Mouse (Mus musculus): ENCODE measurements at regions not wholly inside any gene's neighbourhood (a gene's known extent, or its start where the extent isn't known, plus 50 kb on each side); places are given as distances from the start of the nearest gene placed in this dataset.

DNA sequence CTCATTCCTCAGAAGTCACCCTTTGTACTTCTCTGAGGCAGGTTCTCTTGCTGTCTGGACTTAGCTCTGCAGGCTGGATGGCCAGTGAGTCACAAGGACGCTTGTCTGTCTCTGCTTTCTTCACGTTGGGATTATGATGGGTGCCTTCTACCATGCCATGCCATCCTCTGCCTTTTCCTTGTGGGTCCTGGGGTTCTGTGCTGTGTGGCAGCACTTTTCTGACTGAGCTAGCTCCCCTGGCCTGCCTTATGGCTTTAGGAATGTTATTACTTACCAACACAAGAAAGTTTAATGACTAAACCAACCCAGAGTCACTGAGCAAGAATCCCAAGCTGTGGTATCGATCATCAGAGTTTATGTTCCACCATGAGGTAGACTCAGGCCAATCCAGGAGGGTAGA is 280.7 kb downstream of the Gm49356 start:
- no peak for DNase-seq (ENCODE audit: low read depth, low spot score)

DNA sequence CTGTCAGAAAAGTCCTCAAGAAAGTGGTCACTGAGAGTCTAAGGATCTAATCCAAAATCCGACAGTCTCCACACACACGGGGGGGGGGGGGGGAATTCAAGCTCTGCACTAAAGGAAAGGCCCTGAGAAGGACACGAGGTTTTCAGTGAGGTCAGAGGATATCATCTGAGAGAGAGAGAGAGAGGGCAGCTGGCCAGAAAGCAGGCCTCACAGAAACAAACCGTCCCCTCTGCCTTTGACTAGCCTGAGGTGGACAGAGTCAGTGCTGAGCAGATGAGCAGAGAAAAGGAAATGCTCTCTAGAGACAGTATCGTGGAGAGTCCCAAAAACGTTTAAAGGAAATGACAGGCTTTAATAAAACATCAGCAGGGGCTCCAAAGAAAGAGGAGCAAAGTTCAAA is 282.0 kb downstream of the Gm49356 start:
- no peak for DNase-seq (ENCODE audit: low read depth, low spot score)

DNA sequence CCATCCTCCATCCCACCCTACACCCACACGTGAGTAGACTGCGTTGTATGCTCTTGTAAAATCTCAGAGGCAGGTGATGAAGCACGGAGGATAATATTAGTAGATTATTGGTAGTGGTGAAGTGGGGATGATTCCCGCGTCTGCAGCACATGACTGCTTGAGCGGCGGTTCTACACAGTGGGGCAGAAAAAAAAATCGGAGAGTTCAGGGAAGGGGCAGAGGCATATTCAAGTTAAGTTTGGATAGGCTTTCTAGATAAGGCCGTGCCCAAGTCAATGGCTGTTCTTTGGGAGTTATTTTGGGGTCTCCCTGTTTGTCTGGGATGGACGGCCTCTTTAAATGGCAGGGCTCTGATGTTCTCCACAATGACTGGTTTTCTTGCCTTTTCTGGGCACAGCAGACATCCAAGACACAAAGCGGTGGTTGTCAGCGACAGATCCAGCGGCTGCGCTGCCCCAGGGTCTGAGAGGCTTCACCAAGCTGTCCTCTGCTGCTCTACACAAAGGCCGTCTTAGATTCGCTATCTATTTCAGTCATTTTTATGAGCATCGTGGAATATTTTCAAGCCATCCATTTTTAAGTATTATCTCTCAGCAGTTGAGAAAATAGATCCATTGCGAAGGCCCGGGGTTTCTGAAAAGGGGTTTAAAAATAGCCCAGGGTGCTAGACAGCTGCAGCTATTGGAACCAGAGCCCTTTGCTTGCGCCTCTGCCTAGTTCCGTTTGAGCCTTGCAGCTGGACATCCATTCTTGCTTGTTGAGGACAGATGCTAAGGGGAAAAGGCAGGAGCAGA is 284.6 kb downstream of the Gm49356 start:
- DNase-seq (ENCODE audit: low read depth, low spot score), result peak; percentile 87

DNA sequence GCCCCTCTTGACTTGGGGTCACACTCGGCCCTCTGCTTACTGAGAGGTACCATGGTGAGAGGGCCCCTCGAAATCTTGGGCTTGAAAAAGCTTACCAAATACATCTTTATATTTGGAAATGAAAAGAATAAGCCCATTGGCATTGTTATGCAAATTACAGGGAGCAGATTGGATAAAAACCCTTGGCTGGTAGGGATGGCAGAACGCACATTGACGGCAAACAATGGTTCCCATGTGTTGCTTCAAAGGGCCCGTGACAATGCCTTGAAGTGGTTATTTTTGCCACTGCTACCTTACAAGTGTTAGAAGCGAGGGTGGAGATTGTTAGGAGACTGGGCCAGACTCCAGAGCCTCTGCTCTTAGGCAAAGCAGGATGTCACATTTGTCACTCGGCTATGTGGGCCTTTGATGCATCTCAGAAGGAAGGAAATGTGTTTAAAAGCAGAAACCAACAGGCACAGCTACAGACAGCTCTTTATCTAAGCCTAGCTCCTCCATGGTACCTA is 285.2 kb downstream of the Gm49356 start:
- DNase-seq (ENCODE audit: low read depth, low spot score), result peak; percentile 69

DNA sequence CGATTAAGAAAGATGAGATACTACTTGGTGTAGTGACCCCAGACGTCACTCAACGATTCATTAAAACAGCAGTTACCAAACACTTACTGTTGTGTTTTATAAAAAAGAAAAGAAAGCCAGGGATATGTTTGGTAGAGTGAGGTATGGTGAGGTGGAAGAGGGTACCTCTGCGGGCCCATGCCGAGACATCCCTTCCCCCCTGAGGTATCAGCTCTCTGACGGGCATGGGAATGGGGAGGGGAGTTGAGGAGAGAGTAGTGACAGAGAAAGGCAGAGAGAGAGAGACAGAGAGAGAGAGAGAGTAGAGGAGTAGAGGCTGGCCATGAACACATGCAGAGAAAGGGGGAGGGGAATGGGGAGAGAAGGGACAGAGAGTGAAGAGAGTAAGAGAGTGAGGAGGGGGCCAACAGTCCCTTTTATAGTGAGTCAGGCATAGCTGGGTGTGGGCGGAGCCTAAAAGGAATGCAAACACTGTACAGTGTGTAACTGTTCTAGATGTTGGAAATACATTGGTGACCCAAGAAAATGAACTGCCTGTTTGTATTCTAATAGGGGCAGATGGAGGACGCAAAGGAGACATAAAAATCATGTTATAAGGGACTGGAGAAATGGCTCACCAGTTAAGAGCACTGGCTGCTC is 285.9 kb downstream of the Gm49356 start:
- DNase-seq (ENCODE audit: low read depth, low spot score), result no peak

DNA sequence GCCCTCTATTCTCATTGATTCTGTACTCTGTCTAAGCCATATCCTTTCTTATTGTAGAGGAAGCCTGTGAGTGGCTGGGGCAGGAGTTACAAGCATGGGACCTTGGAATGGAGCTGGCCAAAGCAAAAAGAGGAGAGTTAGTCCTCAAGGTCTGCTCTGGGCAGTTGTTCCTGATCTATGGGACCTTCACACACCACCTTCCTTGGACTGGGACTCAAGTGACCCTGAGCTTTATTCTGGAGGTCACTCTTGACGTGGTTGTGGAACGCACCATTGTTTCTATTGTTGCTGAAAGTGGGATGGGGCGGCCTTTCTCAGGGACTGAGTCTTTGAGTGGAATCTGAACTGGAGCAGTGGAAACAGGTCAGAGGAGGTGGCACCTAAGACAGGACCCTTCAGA is 291.0 kb downstream of the Gm49356 start:
- no peak for DNase-seq (ENCODE audit: low read depth, low spot score)

DNA sequence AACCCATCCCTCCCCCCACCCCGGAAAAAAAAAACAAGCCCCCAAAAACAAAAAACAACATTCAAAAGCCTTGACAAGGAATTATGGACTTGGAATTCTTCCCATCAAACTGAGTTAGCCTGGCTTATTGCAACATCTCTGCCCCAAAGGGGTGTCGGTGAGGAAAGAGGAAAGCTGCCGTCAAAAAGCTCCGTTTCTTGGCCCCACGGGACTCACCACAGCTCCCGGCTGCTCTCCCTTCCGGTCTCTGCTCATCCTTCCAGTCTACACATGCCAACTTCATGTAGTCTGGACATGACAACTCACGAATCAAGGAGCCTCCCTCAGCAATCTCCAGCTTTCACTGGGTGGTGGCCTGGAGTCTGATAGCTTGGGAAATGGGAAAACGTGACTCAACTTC is 295.4 kb downstream of the Gm49356 start:
- no peak for DNase-seq (ENCODE audit: low read depth, low spot score)

DNA sequence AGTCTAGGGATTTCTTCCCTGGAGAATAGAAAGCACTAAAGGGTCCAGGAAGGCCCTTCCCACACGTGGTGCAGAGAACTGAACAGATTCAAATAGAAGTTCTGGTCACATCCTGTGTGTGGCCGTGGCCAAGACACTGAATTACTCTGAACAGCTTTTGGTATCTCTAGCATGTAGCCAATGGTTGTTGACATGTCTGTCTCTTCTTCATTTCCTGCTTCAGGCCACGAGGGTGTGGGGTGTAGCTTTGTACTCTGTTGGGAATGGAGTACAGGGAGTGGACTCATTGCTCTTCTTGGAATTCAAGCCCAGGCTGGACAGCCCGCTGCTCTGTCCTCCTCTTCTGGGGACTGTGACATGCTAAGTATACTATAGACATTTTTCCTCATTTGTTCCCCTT is 298.5 kb downstream of the Gm49356 start:
- no peak for DNase-seq (ENCODE audit: low read depth, low spot score)

DNA sequence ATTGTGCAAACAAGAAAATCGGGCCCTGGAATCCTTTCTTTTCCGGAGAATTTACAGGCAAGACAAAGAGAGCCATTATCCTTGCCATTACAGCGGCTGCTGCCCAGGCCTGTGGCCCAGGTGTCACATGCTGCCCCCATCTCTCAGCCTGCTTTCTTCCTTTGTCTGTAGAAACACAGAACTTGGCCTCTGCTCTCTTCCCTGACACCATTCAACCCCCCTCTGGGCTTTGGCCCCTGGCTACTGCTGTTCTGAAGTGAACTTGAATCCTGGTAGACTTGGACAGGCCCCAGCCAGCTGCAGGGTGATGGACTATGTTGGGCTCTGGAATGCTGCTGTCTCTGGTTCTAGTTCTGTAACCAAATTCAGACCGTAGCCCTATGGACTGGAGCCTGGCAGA is 299.3 kb downstream of the Gm49356 start:
- DNase-seq (ENCODE audit: low read depth, low spot score), result peak; percentile 90

DNA sequence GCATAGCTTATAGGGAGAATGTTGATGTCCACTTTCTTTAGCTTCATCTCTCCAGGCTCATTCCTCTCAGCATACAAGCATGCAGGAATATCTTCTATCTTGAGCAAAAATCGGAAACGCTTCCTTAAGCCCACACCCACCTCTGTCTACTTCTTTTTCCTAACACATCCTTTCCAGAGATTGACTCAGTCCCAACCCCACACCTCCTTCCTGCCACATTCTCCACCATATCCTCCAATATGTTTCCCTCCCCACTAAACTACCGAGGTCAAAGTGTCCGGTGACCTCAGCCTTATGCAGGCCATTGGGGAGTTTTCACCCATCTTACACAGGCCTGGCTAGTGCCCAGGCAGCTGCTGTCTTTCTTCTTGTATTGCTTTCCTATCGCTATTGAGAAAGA is 301.4 kb downstream of the Gm49356 start:
- no peak for DNase-seq (ENCODE audit: low read depth, low spot score)

DNA sequence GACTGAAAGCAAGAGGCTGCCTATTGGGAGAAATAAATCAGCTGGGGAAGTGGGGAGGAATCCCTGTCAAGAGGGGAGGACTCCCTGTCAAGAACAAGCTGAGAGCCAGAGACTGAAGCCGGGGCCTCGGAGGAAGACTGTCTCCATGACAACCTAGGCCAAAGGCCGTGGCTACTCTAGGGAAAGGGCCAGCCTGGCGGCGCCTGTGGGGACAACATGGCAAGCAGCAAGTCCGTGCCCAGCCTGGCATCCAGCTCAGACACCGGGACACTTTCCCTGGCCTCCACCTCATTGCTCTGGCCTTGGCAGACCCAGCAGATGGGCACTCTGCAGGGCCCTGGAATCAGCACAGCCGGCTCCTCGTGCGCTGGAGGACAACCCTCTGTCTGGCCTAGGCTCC is 305.3 kb downstream of the Gm49356 start:
- DNase-seq (ENCODE audit: low read depth, low spot score), result peak; percentile 98

DNA sequence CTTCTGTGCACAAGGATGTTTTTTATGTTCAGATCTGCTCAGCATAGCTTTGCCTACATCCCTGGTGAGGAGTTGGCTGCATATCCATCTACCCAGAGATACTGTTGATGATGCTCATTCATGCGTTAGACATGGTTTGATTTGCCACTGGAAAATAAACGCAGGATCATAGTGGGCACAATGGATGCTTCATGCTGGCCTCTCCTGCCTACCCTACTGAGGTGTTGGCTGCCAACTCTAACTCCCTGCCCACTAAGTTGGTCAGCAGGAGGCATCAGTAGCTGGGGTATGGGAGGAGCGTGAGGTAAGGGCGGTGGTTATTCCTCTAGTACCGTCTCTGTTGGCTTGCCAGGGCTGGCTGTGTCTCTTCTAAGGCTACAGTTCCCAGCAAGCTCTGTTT is 307.3 kb downstream of the Gm49356 start:
- no peak for DNase-seq (ENCODE audit: low read depth, low spot score)

DNA sequence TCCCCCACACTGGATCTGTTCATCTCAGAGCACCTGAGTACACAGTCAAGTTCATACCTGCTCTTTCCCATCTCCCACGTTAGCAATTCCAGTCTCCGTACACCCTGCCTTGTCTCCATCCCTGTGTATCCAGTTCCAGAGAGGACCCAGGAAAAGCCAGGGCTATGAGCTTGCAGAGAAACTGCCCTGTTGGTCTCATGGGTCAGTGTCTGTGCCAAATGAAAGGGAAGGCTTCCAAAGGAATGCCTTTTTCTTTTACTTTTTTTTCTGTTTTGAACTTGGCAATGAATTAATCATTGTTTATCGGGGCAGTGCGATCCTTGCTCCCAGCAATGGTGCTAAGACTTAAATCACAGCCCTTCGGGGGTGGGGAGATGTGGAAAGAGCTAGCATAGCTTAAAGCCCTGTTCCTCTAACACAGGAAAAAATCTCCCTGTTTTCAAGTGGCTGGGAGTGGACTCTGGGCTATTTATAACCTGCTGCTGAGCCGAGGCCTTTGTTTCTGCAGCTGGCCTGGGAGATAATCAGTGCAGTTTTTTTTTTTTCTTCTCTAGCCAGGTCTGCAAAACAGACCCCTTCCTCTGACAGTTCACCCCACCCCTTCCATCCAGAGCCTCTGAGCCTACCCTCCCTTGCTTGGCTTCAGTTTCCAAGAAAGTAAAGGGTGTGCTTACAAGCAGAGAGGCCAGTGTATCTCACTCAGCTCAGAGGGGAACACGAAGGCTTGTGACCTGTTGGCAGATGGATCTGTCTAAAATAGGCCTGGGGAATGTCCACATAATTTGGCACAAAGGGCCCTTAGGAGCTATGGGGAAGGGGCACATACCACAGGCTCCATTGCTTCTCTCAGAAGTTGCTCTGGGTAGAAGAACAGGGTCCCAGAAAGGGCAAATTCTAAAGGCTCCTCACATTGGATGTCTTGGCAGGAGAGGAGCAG is 308.6 kb downstream of the Gm49356 start:
- peak; percentile 77 for DNase-seq (ENCODE audit: low read depth, low spot score)

DNA sequence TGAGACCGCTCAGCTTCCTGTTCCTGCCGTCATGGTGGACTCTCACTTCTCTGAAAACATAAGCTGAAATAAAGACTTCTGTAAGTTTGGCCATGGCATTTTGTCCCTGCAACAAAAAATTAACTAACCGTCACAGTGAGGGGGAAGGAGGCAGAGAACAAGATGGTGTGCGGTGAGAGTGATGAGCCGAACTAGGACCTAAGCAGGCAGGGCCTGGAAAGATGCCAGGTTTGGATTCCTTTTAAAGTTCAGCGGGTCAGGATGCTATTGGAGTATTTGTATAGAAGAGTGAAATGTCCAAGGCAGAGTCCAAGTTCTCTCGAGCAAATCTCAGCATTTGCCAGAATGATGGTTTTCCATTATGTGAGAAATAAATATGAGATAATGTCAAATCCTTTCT is 312.3 kb downstream of the Gm49356 start:
- no peak for DNase-seq (ENCODE audit: low read depth, low spot score)

DNA sequence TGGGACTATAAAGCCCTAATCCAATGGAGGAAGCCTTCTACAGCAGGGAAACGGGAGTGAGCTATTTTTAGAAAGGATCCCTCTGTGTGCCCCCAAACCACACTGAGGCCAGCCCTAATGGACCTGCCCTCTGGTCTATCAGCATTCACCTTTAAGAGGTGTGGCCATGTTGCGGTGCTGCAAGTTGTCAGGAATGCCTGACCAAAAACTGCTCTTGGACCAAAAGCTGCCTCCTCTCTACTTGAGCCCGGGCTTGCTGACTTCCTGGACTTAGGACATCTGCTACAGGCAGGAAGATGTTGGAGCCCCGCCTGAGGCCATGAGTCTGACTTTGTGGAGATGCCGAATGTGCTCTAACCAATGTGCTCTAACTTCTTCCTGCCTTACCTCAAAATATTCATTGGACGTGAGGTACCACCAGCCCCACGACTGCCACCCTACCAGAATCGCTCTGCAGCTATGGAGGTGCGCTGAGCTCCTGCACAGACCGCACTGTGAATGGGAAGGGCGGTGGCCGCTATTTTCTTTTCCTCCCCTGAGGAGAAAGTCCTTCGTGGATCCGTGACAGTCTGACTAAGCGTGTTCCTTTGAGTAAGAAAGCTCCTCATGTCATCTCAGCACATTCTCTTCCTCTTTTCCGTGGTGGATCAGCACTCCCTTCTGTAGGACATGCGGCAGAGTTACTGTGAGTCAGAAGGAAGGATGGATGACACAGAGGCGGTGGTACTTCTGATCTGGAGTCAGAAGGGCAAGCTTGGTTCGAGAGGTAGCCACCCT is 313.0 kb downstream of the Gm49356 start:
- no peak for DNase-seq (ENCODE audit: low read depth, low spot score)

DNA sequence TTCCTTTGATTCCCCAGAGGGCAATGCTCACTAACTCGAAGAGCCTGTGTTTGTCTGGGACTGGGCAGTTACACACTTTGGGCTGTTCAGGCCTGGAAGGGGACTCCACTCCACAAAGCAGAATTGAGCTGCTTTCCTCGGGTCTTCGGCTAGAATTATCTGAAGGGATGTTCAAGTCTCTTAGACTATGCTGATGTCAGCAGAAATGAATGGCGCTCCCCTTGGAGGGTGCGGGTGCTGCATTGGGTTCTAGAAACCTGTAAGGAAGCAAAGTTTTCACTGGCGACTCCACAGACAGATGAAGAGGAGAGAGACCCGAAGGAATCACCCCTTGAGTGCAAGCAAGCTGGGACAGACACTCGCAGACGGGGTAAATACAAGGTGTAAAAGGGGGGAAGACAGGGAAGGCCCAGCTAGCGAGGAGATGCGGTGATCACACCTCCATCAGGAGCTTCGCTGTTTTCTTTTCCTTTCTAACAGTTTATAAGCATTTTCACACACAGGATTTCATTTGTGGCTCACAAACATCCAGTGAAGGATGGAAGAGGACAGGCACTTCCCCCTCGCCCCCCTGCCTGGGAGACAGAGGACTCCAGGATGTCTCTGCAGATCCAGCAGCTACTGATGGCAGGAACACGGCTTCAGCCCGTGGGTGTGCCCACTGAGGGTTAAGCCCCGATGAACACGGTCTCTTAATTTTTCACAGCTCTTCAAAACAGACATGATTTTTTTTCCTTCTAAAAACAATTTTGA is 314.2 kb downstream of the Gm49356 start:
- DNase-seq (ENCODE audit: low read depth, low spot score), result no peak

DNA sequence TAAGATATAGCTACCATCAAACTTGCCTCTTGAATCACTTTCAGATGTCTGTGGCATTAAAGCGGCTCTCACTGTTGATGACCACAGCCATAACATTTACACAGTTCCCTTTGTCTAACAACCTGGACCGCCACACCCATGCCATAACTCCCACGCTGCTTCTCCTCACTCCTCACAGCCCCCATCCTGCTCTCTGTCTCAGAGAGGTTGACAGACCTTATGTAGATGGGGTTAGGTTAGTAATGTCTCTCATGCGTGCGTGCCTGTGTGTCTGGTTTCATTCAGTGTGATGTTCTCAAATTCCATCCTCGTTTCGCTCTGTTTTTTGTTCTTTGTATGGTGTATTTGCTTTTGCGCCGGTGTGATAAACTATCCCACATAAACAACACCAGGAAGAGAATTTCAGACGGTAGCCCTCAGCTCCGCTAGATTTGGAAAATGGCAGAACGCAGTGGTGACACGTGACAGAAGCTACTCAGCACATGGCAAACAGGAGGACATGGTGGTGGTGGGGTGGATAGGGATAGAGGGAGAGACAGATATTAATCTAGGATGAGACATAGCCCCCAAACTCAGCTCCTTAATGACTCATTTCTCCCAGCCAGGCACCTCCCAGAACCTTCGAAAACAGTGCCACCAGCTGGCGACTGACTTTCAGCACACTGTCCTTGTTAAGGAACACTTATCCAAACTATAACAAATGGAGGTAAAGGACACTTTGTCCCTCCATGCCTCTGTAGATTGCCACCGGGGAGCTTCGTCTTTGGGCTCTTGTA is 314.9 kb downstream of the Gm49356 start:
- DNase-seq (ENCODE audit: low read depth, low spot score), result peak; percentile 70

DNA sequence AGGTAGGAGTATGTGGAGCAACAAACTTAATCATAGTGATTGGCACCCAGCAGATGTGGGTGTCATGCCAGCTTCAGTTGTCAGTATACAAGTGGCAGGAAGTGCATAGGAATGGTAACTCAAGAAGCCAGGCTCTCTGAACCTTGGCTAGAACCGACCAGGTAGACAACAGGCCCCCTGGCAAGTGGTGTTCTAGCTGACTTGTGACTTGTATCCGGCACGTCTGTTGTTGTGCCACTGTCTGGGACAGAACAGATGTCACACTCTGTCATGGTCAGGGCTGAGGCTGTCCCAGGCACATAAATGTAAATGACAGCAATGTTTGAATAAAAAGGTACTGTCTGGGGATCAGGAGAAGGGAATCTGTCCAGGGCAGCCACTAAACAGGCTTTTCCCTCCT is 316.0 kb downstream of the Gm49356 start:
- no peak for DNase-seq (ENCODE audit: low read depth, low spot score)

DNA sequence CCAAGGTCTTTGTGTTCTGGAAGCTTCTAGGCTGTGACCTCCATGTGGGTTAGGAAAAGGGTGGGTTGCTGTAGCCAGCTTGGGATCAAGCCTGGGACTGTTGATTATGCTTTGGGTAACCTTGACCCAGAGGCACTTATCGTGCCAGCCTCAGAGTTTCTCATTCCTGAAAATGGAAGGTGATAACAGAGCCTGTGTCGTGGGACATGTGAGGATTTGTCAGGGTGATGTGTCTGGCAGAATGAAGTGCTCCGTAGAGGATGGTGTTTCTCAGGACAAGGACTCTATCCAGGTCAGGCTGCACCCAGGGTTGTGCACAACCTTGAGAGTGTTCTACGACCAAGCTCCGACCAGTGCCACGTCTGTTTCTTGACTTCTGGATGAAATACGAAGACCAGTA is 316.4 kb downstream of the Gm49356 start:
- no peak for DNase-seq (ENCODE audit: low read depth, low spot score)

DNA sequence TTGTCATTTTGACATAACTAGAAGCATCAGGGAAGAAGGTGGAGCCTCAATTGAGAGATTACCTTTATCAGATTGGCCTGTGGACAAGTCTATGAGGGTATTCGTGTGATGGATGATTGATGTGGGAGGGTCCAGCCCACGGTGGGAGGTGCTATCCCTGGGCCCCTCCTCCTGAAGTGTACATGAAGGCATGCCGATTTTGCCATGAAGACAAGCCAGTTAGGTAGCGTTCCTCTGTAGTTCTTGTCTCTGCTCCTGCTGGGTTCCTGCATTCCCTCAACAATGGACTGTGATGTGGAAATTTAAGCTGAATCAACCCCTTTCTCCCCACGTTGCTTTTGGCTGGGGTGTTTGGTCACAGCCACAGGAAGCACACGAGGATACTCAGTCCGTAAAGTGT is 317.5 kb downstream of the Gm49356 start:
- DNase-seq (ENCODE audit: low read depth, low spot score), result no peak
